Mouse (Mus musculus): ENCODE results near the gene Qser1.
"Not testable (repeated sequence)": the region's sequence is repeated elsewhere in the genome, so short reads cannot be mapped to it uniquely, and the experiment has no call there.

Qser1 gene

GRCm38 (mm10) chr2:104816371-104816827, at the start of gene Qser1:
Gene Qser1 (minus strand): TSS chr2:104816760.
- DNase-seq, result no peak

DNA sequence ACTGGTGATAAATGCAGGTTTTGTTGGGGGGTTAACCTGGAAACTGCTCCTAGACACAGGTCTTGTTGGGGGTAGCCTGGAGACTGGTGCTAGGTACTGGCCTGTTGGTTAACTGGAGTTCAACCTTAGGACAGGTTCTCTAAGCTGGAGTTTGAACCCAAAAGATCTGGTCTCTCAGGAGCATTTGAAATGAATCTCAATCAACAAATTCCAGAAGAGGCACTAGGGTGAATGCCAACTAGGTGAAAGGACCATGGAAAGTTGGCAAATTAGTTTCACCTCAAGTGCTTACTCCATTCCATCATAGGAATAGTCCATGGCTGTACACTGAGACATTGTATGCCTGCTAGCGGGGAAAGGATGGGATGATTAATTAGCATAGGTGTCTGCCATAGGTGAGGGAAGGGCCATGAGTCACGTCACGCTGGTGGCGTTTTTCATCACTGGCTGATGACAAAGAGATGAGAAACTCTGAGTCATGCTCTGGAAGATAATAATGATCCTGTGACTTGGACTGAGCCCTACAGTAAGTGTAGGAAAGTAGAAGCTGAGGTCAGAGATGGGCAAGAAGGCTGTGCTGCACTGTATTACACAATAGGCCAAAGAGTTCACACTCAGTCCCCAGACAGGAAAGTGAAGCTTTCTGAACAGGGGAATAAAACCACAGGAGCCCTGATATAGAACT, 47.8 kb upstream of the Qser1 start:
- no peak for DNase-seq

- DNase-seq, result peak in 1 of 2 experiments; percentile 10
Measured at GRCm38 (mm10) chr2:104860426-104860825, 43.9 kb upstream of the Qser1 start.

GRCm38 (mm10) chr2:104859060-104859459, 42.5 kb upstream of the Qser1 start:
- DNase-seq, result peak in 1 of 2 experiments; percentile 9

- not testable (repeated sequence) for DNase-seq
Measured at GRCm38 (mm10) chr2:104858083-104858482, 41.5 kb upstream of the Qser1 start.

DNA sequence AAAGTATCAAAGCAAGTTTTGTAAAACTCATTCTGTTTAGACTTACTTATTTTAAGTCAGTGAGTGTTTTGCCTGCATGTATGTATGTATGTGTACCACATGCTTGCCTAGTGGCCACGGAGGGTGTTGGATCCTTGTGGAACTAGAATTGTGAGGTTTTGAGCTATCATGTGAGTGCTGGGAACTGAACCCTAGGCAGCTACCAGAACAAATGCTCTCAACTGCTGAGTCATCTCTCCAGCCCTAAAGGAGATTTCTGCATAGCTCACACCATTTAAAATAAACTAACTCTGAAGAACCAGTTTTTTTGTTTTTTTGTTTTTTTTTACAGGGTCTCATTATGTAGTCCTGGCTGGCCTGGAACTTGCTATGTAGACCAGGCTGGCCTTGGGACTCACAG, 39.7 kb upstream of the Qser1 start:
- DNase-seq, result no peak

- DNase-seq, result no peak
Measured at GRCm38 (mm10) chr2:104855732-104856131, 39.2 kb upstream of the Qser1 start.

DNA sequence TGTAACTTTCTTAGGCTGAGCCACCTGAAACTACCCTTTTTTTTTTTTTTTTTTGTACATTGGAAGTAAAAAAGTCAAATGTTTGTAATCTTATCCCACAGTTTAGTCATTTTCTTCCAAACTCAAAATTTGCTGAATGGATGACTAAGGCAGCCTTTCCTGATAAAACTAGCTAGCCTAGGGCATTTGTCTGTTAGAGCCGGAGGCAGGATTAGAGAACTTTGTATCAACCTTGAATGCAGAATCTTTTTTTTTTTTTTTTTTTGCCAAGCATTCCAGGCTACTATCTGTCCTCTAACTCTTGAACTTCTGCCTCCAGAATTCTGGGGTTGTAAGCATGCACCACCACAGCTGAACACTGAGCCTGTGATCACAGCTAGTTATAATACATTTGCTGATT, 38.3 kb upstream of the Qser1 start:
- no peak for DNase-seq

DNA sequence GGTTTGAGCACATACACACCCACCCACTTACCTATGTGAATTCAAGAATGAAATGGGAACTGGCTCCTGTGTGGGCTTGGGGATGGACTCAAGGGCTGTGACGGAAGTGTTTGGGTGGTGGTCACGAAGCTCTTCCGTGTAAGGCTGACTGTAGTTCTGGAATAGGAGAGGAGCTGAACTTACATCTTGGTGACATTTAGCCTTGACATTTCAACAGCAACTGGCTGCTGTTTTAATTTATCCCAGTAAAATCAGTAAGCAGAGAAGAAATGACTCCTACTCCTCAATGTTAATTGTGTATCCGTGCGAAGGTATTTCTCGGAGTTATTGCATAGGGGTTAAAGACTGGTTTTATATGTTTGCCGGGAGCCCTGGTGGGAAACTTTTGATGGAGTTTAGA, 36.0 kb upstream of the Qser1 start:
- DNase-seq, result no peak

GRCm38 (mm10) chr2:104851686-104852085, 35.1 kb upstream of the Qser1 start:
- no peak for DNase-seq

DNA sequence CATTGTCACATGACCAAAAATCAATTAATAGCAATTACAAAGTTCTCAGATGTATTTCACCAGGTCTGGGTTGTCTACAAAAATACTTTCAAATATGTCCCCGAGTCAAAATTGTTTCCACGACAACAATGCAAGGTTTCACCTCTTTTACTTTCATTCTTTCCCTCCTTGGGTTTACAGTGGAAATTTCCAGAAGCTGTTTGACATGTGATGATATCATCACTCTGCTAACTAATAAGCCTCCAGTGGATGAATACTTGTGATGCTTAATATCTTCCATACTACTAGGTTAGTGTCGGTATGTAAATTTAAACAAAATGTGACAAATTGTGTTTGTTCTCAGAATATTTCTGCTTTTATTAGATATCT, 33.4 kb upstream of the Qser1 start:
- DNase-seq, result no peak

DNA sequence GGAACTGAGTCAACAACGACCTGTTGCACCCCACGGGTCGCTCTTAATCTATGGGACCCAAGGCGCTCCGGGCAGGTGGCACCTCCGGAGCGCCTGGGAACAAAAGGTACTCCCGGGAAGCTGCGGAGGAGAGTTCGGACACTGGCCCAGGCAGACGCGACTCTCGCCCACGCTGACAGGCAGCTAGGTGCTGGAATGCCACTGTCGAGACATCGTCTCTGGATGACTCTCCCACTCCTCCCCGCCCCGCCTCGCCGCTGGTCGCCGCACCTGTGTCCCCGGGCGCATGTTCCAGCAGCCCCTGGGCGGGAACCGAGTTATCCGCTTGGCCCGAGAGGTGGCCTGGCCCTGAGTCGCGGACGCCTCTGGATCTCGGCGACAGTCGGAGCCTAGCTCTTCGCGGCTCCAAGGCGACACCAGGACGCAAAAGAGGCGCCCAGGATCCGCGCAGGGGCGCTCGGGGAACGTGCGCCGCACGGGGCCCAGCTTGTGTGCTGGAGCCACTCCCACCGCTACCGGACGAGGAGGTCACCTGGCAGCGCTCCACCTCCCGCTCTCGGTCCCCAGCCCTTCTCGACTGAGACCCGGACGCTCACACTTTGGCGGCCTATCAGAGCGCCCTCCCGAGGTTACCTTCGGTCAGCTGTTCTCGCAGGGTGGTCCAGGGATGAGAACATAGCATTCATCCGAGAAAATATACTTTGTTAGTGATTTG, 32.9 kb upstream of the Qser1 start, which contains the start of gene Prrg4:
Prrg4 (minus strand) TSS at position 601 of the 715 bp plus-strand sequence.
- peak; percentile 81 to 88 for DNase-seq

DNA sequence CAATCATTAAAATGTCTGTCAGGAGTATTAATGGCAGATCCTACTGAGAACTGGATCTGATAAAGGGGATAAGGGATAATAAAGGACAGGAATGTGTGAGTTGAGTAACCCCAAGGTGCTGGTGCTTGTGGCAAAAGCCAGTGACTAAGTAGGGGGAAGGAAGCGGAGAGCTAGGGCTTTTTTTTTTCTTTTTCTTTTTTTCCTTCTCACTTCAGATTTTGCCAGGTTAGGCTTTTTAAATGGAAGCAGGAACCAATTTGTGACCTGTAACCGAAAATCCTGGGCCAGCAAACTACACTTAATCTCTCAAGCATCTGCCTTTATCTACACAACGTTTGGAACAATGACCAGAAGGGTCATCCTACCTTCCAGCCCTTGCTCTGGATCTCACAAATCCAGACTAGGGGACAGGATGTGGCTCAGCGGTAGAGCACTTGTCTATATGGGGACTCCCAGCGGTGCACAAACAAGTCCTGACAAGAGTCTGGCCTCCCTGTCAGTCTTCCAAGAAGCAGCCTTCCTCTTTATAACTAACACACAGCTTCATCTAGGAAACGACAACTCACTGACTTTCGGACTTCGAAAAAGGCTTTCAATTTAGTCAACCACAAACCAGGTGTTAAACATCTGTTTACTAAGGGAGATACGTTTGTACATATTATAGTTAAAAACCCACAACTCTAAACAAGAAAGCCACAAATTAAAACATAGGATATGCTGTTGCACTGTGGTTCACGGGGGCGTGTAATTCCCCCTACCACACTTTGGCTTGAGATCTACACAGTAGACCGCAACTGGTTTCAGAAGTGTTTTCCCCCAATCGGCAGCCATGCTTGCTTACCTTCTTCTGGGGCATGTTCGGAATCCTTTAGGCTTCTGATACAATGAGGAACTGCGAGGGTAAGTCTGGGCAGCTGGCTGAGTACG, 31.9 kb upstream of the Qser1 start:
- DNase-seq, result peak; percentile 6 to 13

DNA sequence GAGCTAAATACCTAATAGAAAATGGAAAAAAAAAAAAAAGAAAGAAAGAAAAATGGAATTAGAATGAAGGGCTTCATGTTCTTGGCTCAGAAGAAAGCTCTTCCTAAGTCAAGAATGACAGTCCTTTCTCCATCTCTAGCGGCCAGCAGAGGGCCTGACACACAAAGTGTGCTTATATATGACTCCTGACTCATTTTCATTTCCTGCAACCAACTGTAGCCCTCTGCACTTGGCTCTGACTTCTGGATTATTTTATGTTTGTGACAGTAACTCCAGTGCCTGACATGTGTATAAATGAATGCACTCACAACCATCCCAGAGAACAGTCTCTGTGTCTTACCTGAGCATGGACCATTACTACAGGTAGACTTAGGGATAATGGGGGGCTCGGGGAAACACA, 31.1 kb upstream of the Qser1 start:
- DNase-seq, result peak; percentile 61 to 72

DNA sequence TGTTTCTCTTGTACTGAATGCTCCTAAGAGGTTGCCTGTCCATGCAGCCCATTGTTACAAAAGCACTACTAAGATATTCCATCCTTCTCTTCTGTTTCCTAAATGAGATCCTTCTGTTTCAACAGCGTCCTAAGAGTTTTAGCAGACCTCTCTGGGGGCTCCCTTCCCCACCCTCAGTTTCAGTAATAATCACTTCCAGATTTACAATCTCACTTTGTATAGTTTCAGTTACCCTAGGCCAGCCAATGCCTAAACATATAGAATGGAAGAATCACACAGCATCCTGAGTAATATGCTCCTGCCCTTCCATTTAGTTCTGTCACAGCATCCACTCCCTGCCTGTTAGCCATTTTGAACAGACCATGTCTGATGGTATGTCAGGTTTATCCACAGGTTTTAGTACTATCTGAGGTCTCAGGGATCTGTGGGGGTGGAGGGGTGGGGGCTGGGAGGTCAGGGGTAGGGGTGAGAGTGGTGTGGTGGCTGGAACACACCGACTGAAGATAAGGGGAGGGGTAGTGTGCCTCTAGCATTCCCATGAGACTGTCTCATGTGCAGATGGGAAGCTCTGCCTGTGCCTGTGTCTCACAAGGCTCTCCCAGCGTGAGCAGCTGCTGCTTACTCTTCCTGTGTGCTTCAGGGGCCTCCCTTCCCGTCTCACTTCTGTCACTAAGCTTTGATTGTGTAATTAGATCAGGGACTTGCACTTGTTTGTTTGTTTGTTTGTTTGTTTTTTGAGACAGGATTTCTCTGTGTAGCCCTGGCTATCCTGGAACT, 30.3 kb upstream of the Qser1 start:
- no peak for DNase-seq

DNA sequence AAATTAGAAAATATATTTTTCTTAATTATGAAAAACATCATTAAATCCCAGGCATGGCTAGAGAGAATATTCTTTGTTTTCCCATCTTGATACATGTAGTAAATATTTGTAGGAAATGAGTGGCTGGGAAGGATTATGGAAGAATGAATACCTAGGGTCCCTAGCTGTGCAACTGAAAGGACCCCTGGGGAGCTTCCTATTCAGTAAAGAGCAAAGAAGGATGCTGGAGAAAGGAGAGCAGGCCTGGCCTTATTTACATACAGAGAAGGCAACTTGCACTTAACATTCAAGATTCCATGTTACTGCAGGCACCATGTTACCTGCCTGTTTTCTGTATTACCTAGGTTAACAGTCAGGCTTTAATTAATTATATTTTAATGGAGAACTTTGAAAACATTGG, 26.0 kb upstream of the Qser1 start:
- no peak for DNase-seq

DNA sequence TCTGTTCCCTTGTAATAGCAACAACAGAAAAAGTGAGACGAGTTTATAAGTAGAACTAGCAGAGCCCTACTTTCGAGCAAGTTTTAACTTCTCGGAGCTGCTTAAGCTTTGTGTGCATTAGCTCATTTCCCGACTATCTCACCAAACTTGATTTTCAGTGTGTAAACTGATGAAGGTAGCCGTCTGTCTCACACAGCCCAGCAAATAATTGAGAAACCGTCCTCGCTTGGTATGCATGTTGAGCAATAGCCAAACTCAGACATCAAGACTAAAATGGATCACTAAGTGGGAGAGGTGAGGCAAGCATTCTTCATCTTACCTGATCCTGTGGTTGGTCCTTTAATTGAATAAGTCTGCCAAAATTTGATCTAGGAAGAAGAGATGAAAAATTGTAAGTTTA, 25.2 kb upstream of the Qser1 start:
- no peak for DNase-seq

DNA sequence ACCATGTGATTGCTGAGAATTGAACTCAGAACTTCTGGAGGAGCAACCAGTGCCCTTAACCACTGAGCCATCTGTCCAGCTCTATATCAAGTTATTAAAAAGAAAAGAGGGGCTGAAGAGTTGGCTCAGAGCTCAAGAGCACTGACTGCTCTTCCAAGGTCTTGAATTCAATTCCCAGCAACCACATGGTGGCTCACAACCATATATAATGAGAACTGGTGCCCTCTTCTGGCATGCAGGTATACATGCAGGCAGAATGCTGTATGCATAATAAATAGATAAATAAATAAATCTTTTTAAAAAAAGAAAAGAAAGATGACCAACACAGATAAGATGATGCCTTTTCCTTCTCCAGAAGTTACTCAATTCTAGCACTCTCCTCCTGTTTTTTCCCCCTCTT, 24.4 kb upstream of the Qser1 start:
- no peak for DNase-seq

DNA sequence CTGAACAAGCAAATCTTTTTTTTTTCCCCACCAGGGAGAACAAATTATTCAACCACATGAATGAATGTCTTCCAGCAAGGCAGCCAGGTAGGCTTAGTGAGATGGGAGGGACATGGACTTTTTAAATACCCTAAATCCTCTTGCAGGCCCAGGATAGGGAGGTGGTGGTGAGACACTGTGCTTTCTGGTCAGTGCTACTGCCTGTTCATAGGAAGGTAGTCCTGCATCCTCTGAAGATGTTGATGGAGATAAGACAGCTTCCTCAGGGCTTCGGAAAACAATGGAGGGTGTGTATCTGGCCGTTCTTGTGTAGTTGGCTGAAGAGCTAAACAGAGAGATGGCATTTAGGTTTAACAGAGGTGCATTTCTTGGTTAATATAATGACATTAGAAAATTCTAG, 15.9 kb upstream of the Qser1 start:
- no peak for DNase-seq

- no peak for DNase-seq
Measured at GRCm38 (mm10) chr2:104826191-104826590, 9.6 kb upstream of the Qser1 start.

DNA sequence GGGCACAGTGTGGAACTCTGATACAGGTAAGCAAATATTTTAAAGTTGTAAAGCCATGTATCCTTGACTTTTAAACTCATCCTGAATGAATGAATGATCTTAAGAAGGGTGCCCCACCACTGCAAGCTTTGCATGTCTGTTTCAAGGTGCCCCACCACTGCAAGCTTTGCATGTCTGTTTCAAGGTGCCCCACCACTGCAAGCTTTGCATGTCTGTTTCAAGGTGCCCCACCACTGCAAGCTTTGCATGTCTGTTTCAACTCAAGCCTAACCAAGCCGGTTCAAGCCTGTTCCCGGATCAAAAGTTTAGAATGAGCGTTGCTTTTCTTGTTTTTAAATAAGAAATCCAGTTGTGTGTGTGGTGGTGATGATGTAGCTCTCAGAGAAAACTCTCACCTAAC, 2.2 kb upstream of the Qser1 start:
- not testable (repeated sequence) for DNase-seq

DNA sequence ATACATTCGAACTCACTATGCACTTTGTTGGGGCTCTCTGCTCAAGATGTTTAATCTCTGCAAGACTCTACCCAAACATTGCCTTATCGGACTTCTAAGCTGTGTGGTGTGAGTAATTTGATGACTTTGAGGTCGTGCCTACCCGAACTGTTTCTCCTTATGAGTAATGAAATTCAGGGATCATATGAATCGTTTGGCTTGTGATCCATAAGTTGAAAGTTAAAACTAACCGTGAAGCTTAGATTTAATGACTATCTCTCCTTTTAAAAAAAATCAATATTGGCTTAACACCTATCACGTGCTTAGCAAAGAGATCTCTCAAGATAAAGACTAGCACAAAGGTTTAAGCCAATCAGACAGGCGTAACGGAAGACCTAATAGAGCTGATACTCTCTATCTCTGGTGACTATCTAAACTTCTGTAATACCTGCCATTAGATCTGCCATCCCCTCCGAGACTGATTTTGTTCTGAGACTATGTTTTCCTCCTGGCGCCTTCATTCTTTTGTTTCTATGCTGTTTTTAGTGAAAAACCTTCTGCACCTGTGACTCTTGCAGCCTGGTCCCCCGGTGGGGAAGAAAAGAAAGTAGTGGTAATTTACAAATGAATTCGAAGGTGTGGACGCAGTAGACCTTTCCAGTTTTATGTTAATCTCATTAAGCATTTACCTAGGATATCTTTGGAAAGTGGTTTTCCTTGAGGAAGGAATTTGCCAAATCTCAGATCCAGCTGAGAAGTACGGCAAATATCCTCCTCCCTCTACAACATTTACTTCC, 1.2 kb upstream of the Qser1 start:
- no peak for DNase-seq

Data from kidney, postnatal 4 days (tissue).